Mouse (Mus musculus): ENCODE measurements around the gene Szrd1.
A peak's percentile ranks its signal among the peaks of the same experiment; 100 is the strongest.

The Szrd1 gene

DNA sequence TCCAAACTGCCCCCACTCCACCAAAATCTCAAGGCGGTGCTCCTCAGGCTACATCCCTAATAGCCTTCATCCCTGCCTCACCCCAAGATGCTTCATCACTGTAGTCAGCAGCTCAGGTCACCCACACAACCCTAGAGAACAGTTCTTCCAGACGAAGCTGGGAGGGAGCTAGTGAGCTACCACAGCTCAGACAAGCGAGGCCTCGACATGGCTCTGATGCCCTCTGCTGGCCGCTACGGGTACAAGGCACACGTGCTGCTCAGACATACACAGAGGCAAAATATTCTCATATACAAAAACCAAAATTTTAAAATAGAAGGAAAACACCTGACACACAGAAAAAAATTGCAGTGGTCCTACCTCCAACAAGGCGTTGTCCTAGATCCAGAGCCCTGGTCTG, 74.5 kb downstream of the Szrd1 start:
- peak; percentile 92 for DNase-seq

DNA sequence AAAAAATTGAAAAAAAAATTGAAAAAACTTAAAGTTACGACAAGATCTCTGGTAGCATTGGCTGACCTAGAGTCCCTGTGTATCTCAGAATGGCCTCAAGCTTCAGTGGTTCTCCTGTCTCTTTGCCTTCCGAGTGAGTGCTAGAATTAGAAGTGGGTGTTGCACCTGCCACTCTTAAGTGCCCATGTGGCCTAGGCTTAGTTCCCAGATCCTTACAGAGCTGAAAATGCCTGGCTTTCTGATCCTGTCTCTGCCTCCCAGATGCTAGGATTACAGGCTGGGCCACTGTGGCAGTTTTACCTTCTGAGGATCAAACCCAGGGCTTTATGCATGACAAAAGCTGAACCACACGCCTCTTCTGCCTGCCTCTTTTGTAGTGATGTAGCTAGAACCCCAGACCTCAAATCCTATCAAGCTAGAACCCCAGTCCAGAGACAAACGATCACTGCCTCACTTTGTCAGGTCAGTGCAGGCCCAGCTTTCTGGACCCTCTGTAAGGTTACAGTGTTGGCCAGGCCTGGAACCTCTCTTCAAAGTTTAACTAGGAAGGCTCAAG, 75.4 kb downstream of the Szrd1 start:
- DNase-seq, result no peak
